Mouse (Mus musculus) frontal cortex, postnatal 36 days (tissue): ENCODE data around the gene Rab3il1.
A peak's percentile ranks its signal among the peaks of the same experiment; 100 is the strongest.

Experiments
- DNase-seq, 2 experiments: peaks; one replicate each; pipeline ENCODE4 v3.0.0; 2022; ENCODE audit warnings: low spot score in 2 of 2

Rab3il1 gene

GRCm38 (mm10) chr19:10040866-10041387, 39.5 kb downstream of the Rab3il1 start:
- peak; percentile 15 to 21 for DNase-seq

- DNase-seq, result peak; percentile 67 to 77
Observed at GRCm38 (mm10) chr19:10041388-10042148, 40.1 kb downstream of the Rab3il1 start, which contains the start of gene Fads3. Gene Fads3, plus strand, starts transcription at chr19:10041569.

DNA sequence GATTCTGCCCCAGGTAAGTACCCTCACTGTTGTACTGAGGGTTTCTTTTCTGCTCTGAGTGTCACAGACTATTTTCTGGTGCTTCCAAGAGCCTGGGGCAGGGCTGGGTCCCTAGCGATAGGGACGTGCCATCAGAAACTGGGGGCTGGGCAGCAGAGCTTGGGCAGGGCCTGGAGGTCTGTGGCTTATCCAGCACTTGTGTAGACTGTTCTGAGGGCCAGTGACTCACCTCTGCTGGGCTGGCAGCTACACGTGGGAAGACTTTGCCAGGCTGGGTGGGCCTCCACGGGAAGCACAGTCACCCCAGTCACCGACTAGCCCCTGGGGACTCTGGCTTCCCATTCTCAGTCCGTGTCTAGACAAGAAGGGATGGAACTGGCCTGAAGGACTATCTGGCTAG, 40.8 kb downstream of the Rab3il1 start:
- DNase-seq, result peak in 1 of 2 experiments; percentile 22

- no peak for DNase-seq
Observed at GRCm38 (mm10) chr19:10042816-10043215, 41.3 kb downstream of the Rab3il1 start.

DNA sequence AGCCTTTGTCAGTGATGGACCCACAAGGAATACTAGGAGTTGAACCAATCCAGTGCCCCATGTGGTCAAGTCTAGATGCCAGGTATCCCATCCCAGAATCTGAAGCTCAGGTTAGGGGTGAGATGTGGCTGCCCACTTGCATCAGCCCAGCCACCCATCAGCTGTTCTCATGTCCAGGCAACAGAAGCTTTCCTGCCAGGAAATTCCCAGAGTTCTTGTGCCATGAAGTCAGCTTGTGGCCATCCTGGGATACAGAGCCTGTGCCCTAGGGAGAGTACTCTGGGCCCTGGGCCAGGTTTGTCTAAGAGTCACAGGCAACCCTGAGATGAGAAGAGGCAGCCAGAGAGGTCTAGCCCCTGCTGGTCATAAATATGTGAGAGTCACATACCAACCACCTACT, 42.2 kb downstream of the Rab3il1 start:
- no peak for DNase-seq

DNA sequence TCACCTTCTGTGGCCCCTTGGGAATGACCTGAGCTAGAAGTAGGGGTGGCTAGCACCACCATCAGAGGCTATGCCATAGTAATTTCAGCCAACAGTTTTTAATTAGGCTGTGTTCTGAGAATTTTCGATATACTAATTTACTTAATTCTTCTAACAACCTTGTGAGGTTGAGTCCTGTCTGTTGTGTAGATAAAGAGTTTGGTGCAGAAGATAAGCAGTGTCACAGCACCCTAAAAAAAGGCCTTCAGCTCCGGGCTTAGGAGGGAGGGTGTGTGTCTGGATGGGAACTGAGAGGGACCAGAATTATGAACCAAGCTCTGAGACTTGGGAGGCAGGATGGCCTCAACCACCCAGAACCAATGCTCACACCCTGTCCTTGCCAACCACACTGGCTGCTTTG, 44.2 kb downstream of the Rab3il1 start:
- no peak for DNase-seq

DNA sequence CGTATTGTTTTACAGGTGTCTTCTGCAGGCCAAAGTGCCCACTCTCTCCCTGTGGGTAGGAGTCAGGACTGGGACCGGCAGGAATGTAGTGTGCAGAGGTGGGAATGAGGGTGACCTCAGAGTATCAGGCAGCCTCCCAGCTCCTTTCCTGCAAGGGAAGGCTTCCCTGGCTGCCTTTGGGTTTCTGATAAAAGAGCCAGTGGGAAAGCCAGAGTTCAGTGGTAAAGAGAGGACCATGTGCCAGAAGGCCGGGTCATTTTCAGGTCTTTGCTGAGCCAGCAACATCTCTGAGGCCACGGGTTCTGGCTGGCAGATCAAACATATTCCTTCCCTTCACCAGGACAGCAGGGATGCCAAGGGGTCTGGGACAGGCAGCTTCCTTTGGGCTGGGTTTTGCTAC, 44.9 kb downstream of the Rab3il1 start:
- no peak for DNase-seq

DNA sequence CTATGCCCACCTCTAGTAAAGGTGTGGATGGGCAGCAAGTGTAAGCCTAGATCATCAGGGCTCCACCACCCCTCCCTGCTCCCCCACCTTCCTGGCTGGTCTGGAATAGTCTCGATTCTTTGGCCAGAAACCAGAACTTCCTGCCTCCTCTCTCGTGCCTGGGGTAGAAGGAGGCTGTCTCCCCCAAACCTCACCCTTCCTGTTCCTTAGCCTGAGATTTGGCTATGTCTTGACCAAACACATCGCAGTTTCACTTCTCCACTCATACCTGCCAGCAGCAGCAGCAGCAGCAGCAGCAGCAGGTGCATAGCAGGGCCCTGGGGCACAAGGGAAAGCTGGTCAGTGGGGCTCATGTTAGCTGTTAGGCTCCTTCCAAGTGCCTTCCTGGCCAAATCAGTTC, 45.5 kb downstream of the Rab3il1 start:
- DNase-seq, result no peak

DNA sequence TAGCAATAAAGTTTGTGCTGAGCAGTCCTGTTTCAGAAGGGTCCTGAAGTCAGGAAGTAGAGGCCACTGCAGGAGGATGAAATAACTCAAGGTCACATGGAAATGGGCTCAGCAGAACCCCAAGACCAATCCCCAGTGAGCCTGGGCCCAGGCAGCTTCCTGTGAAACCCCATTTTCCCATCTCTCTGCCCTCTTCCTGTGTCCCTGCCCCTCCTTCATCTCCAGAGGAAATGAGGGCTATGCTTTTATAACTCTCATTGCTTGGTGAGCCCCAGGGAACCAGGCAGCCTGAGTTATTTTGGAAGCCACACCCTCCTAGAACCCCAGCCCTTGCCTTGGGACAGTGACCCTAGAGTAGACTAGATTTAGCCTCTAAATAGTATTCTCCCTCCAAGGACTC, 48.1 kb downstream of the Rab3il1 start:
- DNase-seq, result no peak

DNA sequence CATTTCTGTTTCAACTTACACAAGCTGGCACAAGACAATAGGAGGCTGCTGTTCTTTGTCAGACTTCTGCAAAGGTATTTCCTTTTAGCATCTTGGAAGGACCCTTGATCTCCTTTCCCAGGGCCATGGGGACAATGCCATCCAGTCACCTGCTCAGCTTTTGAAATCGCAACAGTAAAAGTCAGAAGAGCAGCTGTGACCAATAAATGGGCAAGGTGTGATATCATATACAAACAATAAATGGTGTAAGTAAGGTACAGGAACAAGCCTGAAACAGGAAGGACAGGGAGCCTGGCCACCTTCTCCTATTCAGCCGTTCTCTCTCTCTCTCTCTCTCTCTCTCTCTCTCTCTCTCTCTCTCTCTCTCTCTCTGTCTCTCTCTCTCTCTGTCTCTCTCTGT, 49.0 kb downstream of the Rab3il1 start:
- DNase-seq, result no peak

DNA sequence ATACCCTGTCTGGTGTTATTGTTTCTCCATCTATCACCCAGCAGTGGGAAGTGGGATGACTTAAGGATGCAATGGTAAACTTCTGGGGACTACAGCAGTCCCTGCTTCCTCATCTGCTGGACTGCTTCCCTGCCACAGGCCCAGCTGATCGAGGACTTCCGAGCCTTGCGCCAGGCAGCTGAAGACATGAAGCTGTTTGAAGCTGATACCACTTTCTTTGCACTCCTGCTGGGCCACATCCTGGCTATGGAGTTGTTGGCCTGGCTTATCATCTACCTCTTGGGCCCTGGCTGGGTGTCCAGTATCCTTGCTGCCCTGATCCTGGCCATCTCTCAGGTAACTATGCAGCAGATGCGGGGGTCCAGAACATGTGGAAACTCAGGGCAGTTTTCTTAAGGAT, 51.2 kb downstream of the Rab3il1 start:
- DNase-seq, result no peak

DNA sequence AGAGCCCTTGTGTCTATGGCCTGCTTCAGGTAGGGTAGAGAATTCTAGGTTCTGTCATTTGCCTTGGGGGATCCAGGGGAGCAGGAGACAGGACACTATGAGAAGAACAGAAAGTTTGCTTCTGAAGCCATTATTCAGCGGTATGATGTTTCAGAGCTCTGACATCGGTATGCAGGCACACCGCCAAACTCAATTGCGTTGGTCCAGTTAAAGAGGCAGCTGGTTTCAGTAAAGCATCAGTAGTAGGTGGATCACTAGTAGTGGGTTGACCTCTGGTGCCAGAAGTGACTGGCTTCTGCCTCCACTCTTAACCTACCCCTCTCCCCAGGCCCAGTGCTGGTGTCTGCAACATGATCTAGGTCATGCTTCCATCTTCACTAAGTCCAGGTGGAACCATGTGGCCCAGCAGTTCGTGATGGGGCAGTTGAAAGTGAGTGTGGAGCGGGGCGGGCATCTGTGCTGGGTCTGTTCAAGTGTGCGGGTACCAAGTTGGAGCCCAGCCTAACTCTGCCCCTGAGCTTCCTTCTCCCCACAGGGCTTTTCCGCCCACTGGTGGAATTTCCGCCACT, 52.3 kb downstream of the Rab3il1 start:
- no peak for DNase-seq

- no peak for DNase-seq
Observed at GRCm38 (mm10) chr19:10054361-10055075, 53.0 kb downstream of the Rab3il1 start.

- DNase-seq, result no peak
Observed at GRCm38 (mm10) chr19:10055261-10055660, 53.8 kb downstream of the Rab3il1 start.

DNA sequence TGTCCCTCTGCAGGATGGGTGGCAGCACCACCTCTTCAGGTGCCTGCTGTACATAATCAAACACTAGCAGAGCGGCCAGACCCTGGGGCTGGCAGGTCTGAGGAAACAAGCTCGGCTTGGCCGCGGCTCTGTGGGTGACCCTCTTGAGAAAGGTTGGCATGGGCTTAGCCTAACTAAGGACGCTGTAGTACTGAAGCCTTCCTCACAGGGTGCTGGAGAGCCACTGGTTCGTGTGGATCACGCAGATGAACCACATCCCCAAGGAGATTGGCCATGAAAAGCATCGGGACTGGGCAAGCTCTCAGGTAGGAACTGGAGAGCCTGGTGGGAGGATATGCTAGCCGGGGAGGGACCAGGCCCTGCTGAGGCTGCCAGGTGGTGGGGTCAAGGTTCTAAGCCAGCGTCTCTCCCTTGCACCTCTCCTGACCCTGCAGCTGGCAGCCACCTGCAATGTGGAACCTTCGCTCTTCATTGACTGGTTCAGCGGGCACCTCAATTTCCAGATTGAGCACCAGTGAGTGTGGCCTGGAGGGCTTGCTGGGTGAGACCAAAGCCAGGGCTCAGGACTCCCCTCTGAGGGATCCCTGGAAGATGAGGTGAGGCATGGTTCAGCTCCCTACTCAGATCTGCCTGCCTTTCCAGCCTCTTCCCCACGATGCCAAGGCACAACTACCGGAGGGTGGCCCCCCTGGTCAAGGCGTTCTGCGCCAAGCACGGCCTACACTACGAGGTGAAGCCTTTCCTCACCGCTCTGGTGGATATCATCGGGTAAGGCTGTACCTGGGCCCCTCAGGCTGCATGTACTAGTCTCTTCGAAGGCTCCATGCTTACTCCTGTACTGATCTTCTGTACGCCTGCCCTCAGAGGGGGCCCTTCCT, 54.6 kb downstream of the Rab3il1 start:
- no peak for DNase-seq

DNA sequence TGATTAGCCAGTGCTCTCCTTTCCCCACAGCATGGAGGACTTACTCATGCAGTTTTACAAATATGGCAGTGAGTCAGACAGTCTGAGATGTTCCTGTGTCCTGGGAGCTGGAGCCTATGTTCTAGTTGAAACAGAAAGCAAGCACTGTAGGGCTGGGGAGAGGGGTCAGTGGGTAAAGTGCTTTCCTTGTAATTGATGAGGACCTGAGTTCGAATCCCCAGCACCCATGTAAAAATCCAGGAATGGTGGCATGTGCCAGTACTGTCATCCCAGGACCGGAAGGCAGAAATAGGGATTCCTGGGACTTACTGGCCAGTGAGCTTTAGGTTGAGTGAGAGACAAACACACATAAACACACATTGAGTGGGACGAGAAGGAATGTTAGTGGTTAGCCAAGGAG, 55.2 kb downstream of the Rab3il1 start:
- no peak for DNase-seq

- DNase-seq, result no peak
Observed at GRCm38 (mm10) chr19:10057486-10058351, 56.2 kb downstream of the Rab3il1 start.

- DNase-seq, result no peak
Observed at GRCm38 (mm10) chr19:10058352-10058825, 56.9 kb downstream of the Rab3il1 start.

DNA sequence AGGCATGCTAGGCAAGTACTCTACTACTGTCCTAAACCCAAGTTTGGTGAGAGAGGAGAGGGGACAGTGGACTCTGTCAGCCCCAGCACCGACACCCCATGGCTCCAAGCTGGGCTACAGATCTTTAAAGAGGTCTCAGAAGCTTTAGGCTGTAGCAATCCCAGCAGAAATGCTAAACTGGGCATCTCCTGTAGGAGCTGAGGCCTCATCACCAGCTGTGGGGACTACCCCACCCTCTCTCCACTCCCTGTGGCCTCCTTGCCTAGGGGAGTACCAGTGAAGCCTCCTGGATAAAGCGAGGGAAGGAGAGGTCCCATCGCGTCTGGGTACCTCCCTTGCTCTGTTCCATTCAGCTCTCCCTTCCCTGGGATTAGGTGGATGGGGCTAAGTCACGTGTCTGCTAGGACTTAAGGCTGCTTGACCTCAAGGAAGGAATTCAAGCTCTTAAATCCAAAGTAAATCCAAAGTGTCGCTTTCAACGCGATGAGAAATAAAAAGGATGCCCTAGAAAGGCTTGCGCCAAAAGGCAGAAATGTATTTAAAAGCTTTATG, 57.5 kb downstream of the Rab3il1 start:
- DNase-seq, result no peak

DNA sequence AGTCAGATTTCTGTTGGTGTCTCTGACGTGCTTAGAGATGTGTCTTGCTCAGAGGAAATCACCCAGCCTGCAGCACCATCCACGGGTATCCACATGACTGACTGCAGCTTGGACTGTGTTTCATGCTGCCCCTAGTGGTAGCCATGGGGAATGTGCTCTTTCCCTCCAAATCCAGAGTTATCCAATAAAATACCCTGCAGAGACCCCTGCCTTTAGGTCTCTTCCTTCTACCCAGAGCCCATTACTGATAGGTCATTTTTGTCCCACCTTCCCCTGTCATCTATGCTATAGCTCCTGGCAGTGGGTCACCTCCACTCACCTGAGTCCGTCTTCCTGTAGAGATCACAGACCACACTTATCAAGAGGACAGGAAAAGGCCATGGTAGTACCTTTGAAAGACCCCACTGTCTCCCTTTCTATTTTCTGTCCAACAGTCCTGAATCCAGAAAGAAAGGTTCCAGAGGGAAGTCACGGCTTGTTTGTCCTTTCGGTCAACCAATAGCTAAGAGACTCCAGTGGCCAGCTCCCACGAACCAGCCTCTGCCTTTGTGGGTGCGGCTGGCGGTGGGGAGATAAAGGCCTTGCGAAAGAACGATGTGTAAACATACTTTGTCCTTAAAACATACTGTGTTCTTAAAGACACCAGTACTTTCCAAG, 58.6 kb downstream of the Rab3il1 start:
- DNase-seq, result peak in 1 of 2 experiments; percentile 55
